Mouse (Mus musculus) ES-E14 (cell line): ENCODE measurements around the gene Gm9508. TPM values are rescaled to one million over a fixed set of nuclear protein-coding genes. Genes with fewer than 3 reads are reported as not detected.

Source experiments
- DNase-seq: peaks from one replicate; pipeline ENCODE4 v3.0.0-alpha.2; 2013; ENCODE audit warnings: low read depth, low spot score
- H3K27ac ChIP-seq: 2 replicates; pipeline ENCODE4 v1.5.1; 2012; ENCODE audit warnings: low read depth, mild to moderate bottlenecking, low read length, moderate library complexity, mixed read lengths; ENCODE audit not compliant: poor library complexity, insufficient read depth, severe bottlenecking
- H3K36me3 ChIP-seq: 2 replicates; pipeline ENCODE4 v1.6.1; 2012; ENCODE audit warnings: mild to moderate bottlenecking, low read length, moderate library complexity, mixed read lengths; ENCODE audit not compliant: control insufficient read depth, poor library complexity, insufficient read depth, severe bottlenecking
- H3K4me1 ChIP-seq, 2 experiments: fragments of 150-350 bp in 1 of 2; sonication (generic) in 1 of 2; 2 replicates each; pipeline ENCODE4 v1.6.1; 2012; ENCODE audit warnings: low read length in 2 of 2, mild to moderate bottlenecking in 1 of 2, mixed read lengths in 1 of 2; ENCODE audit not compliant: control insufficient read depth in 2 of 2, insufficient read depth in 2 of 2, poor library complexity in 1 of 2
- H3K4me3 ChIP-seq, 2 experiments: fragments of 150-350 bp in 1 of 2; sonication (generic) in 1 of 2; 2 replicates each; pipeline ENCODE4 v1.5.1; 2012; ENCODE audit warnings: low read length in 2 of 2, low read depth in 1 of 2, mild to moderate bottlenecking in 1 of 2, mixed read lengths in 1 of 2; ENCODE audit not compliant: insufficient read depth in 1 of 2, poor library complexity in 1 of 2, severe bottlenecking in 1 of 2
- H3K9ac ChIP-seq: 2 replicates; pipeline ENCODE4 v1.6.1; 2012; ENCODE audit warnings: low read depth, mild to moderate bottlenecking, low read length, mixed read lengths; ENCODE audit not compliant: poor library complexity, insufficient read depth, severe bottlenecking
- H3K9me3 ChIP-seq: fragments of 150-350 bp; sonication (generic); 2 replicates; pipeline ENCODE4 v1.6.1; 2012; ENCODE audit warnings: low read depth, mild to moderate bottlenecking, low read length; ENCODE audit not compliant: control insufficient read depth, insufficient read depth
- CHD2 ChIP-seq: IDR thresholded peaks from 2 replicates; pipeline ENCODE4 v1.6.1; 2014; ENCODE audit warnings: mild to moderate bottlenecking, low read depth, low read length, inconsistent platforms
- HCFC1 ChIP-seq: IDR thresholded peaks from 2 replicates; pipeline ENCODE4 v1.6.1; 2012; ENCODE audit warnings: low read length, inconsistent platforms, borderline replicate concordance; ENCODE audit not compliant: insufficient read depth
- MAFK ChIP-seq: IDR thresholded peaks from 2 replicates; pipeline ENCODE4 v1.6.1; 2014; ENCODE audit warnings: mild to moderate bottlenecking, low read depth, low read length, inconsistent platforms; ENCODE audit not compliant: insufficient read depth
- ZC3H11A ChIP-seq: IDR thresholded peaks from 2 replicates; pipeline ENCODE4 v1.6.1; 2012; ENCODE audit warnings: low read depth, mild to moderate bottlenecking, inconsistent platforms, low read length, borderline replicate concordance
- ZNF384 ChIP-seq: IDR thresholded peaks from 2 replicates; pipeline ENCODE4 v1.6.1; 2012; ENCODE audit warnings: low read depth, low read length, inconsistent platforms
- in situ Hi-C, 2 experiments: fragments of 600-800 bp; cut with MboI; formaldehyde crosslinking; loops; one replicate each; pipeline ENCODE4 v1.15.1; 2025; ENCODE audit warnings: low sequenced_read_pairs in 2 of 2, inconsistent platforms in 1 of 2; ENCODE audit not compliant: unreplicated experiment in 2 of 2
- total RNA-seq: library from RNA; depleted of rRNA; stranded (reverse); fragments of 300-350 nt; gene quantifications from 2 replicates; pipeline ENCODE4 v1.2.3, GENCODE M21; 2012; rRNA removed

Gene Gm9508
- total RNA-seq, 1 experiment = not detected

- Histone ChIP-seq H3K4me3 (peak overlapping the region; percentile 56 to 67), H3K9me3 (no peaks in the 10 kb centered on the region), H3K27ac (no peak overlapping the region), H3K4me1 (no peaks in the 10 kb centered on the region), H3K9ac (peak overlapping the region; percentile 32; the same call in 1 of the 2 replicates), H3K36me3 (no peaks in the 10 kb centered on the region)
- TF ChIP-seq HCFC1 (no peak), CHD2 (no peak), MAFK (peak; percentile 95)
- DNase-seq = no peak
- in situ Hi-C loops = no loop called here
Measured at GRCm38 (mm10) chr10:77663949-77664665, 32.9 kb downstream of the Gm9508 start.

- Histone ChIP-seq H3K36me3 (no peaks in the 10 kb centered on the region), H3K4me3 (no peak overlapping the region), H3K4me1 (no peaks in the 10 kb centered on the region), H3K27ac (no peak overlapping the region), H3K9me3 (no peaks in the 10 kb centered on the region), H3K9ac (no peak overlapping the region)
- no peak for TF ChIP-seq MAFK
- TF ChIP-seq CHD2 = no peak
- no peak for TF ChIP-seq ZNF384
- no peak for TF ChIP-seq ZC3H11A
- no peak for TF ChIP-seq HCFC1
- in situ Hi-C loops = no loop called here
- no peak for DNase-seq
Measured at GRCm38 (mm10) chr10:77658286-77658994, 38.6 kb downstream of the Gm9508 start.

GRCm38 (mm10) chr10:77652046-77652445 is 45.0 kb downstream of the Gm9508 start:
- H3K9ac ChIP-seq = no peak overlapping the region
- H3K4me1 ChIP-seq = peaks cover 3 to 14% of the 10 kb centered on the region in 2 experiments; a peak in 2 of 4 replicates
- in situ Hi-C loops = no loop called here
- no peak overlapping the region for H3K27ac ChIP-seq
- no peaks in the 10 kb centered on the region for H3K9me3 ChIP-seq
- TF ChIP-seq ZNF384 (no peak), CHD2 (no peak), MAFK (no peak), HCFC1 (no peak), ZC3H11A (no peak)
- no peaks in the 10 kb centered on the region for H3K36me3 ChIP-seq
- no peak for DNase-seq
- H3K4me3 ChIP-seq = no peak overlapping the region

GRCm38 (mm10) chr10:77647901-77648300 is 49.1 kb downstream of the Gm9508 start:
- no peak for TF ChIP-seq CHD2
- no peak overlapping the region for H3K9ac ChIP-seq
- DNase-seq = no peak
- H3K36me3 ChIP-seq = peaks cover 19% of the 10 kb centered on the region
- peaks cover 3 to 14% of the 10 kb centered on the region in 2 experiments; a peak in 2 of 4 replicates for H3K4me1 ChIP-seq
- H3K9me3 ChIP-seq = no peaks in the 10 kb centered on the region
- H3K4me3 ChIP-seq = no peak overlapping the region
- H3K27ac ChIP-seq = no peak overlapping the region
- in situ Hi-C loops = no loop called here

DNA sequence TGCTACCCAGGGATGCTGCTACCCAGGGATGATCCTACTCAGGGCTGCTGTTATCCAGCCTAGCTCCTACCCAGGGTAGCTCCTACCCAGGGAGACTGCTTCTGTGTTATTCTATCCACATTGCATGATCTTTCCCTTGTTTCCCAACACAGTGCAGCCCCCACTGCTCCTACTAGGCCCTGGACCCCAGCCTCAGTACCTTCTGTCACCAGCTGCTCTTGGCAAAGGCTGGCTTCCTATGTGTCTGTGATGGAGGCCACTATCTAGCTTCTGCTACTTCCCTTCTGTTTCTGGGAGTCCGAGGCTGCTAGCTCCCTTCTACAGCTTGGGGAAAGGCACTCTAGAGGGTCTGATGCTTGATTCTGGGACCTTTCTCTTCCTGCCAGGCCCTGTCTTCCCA is 49.6 kb downstream of the Gm9508 start:
- H3K9ac ChIP-seq = no peak overlapping the region
- no peaks in the 10 kb centered on the region for H3K9me3 ChIP-seq
- peaks cover 3 to 14% of the 10 kb centered on the region in 2 experiments; a peak in 2 of 4 replicates for H3K4me1 ChIP-seq
- H3K36me3 ChIP-seq = peaks cover 19% of the 10 kb centered on the region
- in situ Hi-C loops = no loop called here
- H3K4me3 ChIP-seq = no peak overlapping the region
- H3K27ac ChIP-seq = no peak overlapping the region
- TF ChIP-seq CHD2 = no peak
- TF ChIP-seq ZC3H11A = no peak
- TF ChIP-seq MAFK = no peak
- TF ChIP-seq HCFC1 = no peak
- no peak for TF ChIP-seq ZNF384
- no peak for DNase-seq

Other genes starting within 250 kb of the Gm9508 start
- 29.1 and 33.6 TPM in 2 replicates for gene Fam207a, start 181.4 kb downstream of the Gm9508 start, total RNA-seq
- 0.42 and 0.54 TPM in 2 replicates for gene Itgb2, start 167.0 kb downstream of the Gm9508 start, total RNA-seq
- gene Pttg1ip, start 115.5 kb downstream of the Gm9508 start, total RNA-seq = 115 and 142 TPM in 2 replicates
- gene Sumo3, start 91.1 kb downstream of the Gm9508 start, total RNA-seq = 139 and 148 TPM in 2 replicates
- gene Gm49325, start 91.0 kb downstream of the Gm9508 start, total RNA-seq = 1.7 and 5.4 TPM in 2 replicates
- 21.2 and 32.7 TPM in 2 replicates for gene Ube2g2, start 75.0 kb downstream of the Gm9508 start, total RNA-seq
- gene Tspear, start 10.7 kb downstream of the Gm9508 start, total RNA-seq = 0.49 and 0.90 TPM in 2 replicates
- gene Gm19402, start 6.5 kb downstream of the Gm9508 start, total RNA-seq = not detected in 2 replicates
- not detected in 2 replicates for gene Gm10272, start 9.4 kb upstream of the Gm9508 start, total RNA-seq
- gene Gm10024, start 14.2 kb upstream of the Gm9508 start, total RNA-seq = not detected in 2 replicates
- not detected in 2 replicates for gene Gm10142, start 18.6 kb upstream of the Gm9508 start, total RNA-seq
- not detected in 2 replicates for gene Krtap12-1, start 23.4 kb upstream of the Gm9508 start, total RNA-seq
- gene Gm10100, start 29.3 kb upstream of the Gm9508 start, total RNA-seq = not detected in 2 replicates
- not detected in 2 replicates for gene Gm18596, start 45.4 kb upstream of the Gm9508 start, total RNA-seq
- not detected in 2 replicates for gene Gm9736, start 54.1 kb upstream of the Gm9508 start, total RNA-seq
- not detected in 2 replicates for gene Gm3233, start 62.4 kb upstream of the Gm9508 start, total RNA-seq
- not detected in 2 replicates for gene Gm3238, start 74.1 kb upstream of the Gm9508 start, total RNA-seq
- not detected in 2 replicates for gene Gm7138, start 79.7 kb upstream of the Gm9508 start, total RNA-seq
- not detected in 2 replicates for gene Gm3250, start 85.3 kb upstream of the Gm9508 start, total RNA-seq
- not detected in 2 replicates for gene Gm7137, start 91.0 kb upstream of the Gm9508 start, total RNA-seq
- gene Gm9639, start 97.8 kb upstream of the Gm9508 start, total RNA-seq = not detected in 2 replicates
- not detected in 2 replicates for gene Gm19668, start 101.9 kb upstream of the Gm9508 start, total RNA-seq
- gene Gm9507, start 114.6 kb upstream of the Gm9508 start, total RNA-seq = not detected in 2 replicates
- not detected in 2 replicates for gene Gm2696, start 117.4 kb upstream of the Gm9508 start, total RNA-seq
- gene Krtap10-4, start 129.9 kb upstream of the Gm9508 start, total RNA-seq = not detected in 2 replicates
- gene Krtap10-10, start 138.7 kb upstream of the Gm9508 start, total RNA-seq = not detected in 2 replicates
- not detected in 2 replicates for gene Gm36176, start 149.6 kb upstream of the Gm9508 start, total RNA-seq
- not detected in 2 replicates for gene Gm10318, start 155.6 kb upstream of the Gm9508 start, total RNA-seq
- not detected in 2 replicates for gene Gm3285, start 164.7 kb upstream of the Gm9508 start, total RNA-seq
- gene Lrrc3, start 205.3 kb upstream of the Gm9508 start, total RNA-seq = 2.5 and 4.1 TPM in 2 replicates